Mouse (Mus musculus) cerebellum, postnatal 14 days (tissue): ENCODE data around the gene Cbln4.

Experiments
- DNase-seq, 2 experiments: peaks; one replicate each; pipeline ENCODE4 v3.0.0; 2021; ENCODE audit warnings: mixed read lengths in 2 of 2

Cbln4 gene

GRCm38 (mm10) chr2:172043235-172043610 lies at the start of gene Cbln4:
Gene Cbln4 (minus strand): TSS chr2:172043466.
- DNase-seq = peak in 1 of 2 experiments; percentile 22

DNA sequence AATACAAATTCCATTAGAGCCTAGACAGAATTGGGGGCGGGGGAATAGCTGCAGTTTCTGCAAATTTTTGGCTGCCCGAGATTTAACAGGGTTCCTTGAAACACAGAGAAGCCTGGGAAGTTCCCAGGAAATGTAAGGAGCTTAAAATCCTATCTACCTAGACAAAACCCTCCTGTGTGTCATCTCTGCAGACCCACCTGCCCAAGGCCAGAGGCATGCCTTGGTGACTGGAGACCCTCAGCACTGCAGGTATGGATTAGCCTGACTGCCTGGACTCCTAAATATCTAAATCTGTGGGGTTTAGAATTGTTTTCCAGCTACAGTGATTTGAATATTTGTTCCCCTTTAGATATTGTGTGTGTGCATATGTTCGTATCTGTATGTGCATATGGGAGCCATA lies 35.3 kb upstream of the Cbln4 start:
- DNase-seq = no peak

DNA sequence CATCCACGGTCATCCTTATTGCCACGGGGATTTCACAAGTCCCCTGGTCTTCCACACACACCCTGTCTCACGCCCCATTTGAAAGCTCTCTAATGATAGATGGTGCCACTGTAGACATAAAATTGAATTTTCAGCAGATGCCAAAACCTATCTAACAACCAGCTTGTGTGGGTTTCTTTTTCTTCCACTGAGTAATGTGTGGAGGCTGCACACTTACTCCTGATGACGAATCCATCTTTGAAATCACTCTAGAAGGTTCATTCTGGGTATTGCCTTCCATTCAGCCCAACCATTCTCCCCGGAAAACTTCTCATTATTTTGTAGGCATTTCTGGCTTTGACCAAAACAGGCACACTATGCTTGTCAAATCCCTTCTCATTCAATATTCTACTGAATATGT lies 33.0 kb upstream of the Cbln4 start:
- DNase-seq = no peak

- DNase-seq = no peak
These were observed 19.6 kb upstream of the Cbln4 start for GRCm38 (mm10) chr2:172062876-172063275.

GRCm38 (mm10) chr2:172059747-172060146 lies 16.5 kb upstream of the Cbln4 start:
- no peak for DNase-seq

DNA sequence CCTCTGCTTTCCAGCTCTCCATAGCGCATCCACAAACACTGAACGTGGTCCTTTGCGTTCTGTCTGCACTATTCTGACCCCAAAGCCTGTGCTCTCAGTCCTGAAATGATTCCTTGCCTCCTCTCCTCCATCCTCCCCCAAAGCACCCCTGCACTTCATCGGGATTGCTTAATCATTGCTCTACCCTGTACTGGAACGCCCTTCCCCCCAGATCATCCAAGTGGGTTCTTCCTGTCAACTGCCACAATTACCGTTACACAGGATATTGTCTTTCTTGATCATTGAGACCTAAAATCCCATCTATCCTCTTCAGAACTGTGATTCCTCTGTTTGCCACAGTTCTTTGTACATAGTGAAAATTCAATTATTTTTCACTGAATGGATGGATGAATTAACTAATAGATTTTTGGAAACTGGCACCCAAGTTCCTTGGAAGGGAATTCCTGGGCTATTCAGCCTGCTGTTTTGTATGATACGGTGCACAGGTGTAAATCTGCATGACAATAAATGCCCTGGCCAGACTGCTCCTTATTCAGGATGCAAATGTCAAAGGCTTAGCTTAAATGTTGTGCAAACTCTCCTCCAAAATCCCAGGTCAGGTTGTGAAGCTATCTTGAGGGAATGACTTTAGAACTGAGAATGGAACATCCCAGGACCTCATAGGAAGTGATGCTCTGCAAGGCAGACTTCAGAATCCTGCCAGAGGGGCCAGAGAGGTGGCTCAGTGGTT lies 15.8 kb upstream of the Cbln4 start:
- no peak for DNase-seq

- no peak for DNase-seq
These were observed 2.7 kb upstream of the Cbln4 start for GRCm38 (mm10) chr2:172046002-172046401.

DNA sequence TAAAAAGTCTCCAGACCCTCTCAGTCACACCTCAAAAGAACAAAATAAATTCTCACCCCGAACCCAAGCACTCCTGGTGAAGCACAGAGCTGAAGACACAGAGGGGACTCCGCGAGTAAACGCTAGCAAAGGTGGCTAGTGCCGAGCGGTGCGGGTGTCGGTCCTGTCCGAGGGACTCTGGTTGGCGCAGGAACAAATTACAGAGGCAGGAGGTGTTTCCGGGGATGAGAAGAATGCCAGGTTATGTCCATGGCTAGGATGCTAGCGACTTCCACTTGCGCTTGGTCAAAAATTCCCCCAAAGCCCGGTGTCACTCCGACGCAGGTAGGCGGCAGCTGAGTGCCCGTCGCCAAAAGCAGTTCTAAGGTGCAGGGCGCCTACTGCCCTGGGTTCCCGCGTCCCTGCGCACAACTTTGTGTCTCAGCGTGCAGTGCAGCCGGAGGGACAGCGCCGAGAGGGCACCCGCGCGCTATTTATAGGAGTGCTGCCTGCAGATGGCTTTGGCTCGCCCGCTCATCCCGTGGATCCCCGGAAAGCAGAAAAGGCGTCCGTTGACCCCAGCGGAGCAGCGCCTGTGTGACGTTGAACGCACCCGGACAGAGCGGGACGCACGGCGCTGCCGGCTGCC lies 545 bp downstream of the Cbln4 start:
- DNase-seq = peak in 1 of 2 experiments; percentile 30

- peak; percentile 39 to 40 for DNase-seq
These were observed 1.1 kb downstream of the Cbln4 start for GRCm38 (mm10) chr2:172042125-172042524.

DNA sequence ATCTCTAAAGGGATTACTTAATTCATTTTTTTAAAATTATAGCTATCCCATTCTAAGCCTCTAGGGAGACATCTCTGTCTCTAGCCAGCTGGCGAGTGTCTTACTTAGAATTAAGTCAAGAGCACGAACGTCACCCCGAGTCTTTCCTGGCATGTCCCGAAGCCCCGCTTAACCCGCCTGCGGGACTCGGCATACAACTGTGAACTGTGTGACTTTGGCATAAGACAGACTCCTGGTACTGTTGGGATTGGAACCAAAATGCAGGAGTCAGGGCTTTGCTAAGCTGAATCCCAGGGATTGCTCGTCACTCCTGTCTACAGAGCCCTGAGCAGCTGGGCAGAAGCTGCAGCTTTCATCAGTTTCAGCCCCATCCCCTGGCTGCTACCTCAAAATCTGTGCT lies 2.4 kb downstream of the Cbln4 start:
- peak in 1 of 2 experiments; percentile 22 for DNase-seq

DNA sequence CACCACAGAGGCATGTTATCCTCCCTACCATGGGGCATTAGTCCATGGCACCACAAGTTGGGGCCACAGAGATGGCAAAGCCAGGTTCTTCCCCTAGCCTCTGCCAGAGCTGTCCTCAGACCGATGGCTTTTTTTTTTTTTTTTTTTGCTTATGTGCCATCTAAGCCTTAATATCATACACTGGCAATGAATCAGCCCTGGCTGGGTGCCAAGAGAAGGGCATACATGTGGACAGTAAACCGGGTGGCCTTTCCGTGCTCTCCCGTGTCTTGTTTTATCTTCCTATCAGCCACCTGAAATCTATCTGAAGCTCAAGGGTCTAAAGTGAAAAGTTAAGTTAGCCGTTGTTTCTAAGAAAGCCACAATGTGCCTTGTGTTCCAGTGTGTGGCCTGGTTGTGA lies 3.7 kb downstream of the Cbln4 start:
- peak; percentile 34 to 47 for DNase-seq

DNA sequence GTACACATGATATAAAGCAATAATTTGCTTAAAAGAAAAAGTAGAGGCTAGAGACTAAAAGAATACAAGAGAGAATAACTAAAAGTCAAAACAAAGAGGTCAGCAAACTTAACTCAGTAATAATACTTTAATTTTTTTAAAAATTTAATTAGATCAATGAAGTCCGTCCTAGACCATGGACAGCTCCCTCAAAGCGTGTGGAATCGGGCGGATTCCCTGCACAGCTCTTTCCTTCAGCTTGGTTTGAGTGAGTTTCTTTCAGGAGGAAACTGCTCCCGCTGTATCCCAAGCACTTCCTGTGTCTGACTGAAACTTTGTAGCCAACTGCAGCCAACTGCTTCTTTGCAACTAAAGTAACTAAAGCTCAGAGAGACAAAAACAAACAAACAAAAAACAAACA lies 9.0 kb downstream of the Cbln4 start:
- DNase-seq = no peak

DNA sequence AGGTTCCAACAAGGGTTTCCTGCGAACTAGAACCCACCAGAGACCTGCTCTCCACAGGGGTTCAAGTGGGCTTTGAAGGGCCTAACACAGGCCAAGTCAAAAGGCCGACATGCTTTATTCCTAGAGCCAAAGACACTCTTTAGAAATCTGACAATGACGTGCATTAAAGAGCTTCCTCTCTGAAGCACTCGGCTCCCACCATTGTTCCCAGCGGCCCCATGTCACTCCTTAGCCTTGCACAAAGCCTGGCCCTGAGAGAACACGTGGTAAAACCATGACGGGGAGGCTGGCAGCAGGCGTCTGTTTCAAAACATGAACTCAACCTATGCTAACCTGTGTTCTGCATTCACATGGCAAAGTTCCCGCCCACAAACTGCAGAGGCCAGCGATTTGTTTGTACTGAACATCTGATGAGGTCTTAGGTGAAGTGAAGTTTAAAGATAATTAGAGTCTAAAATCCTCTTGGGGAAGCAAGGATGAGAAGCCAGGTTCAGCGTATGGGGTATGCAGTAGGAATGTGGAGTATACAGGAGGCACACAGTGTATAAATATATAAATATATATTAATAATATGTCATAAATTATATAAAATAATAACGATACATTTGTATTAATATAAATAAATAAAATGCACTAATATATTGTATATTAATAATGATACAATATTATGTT lies 17.7 kb downstream of the Cbln4 start:
- no peak for DNase-seq

DNA sequence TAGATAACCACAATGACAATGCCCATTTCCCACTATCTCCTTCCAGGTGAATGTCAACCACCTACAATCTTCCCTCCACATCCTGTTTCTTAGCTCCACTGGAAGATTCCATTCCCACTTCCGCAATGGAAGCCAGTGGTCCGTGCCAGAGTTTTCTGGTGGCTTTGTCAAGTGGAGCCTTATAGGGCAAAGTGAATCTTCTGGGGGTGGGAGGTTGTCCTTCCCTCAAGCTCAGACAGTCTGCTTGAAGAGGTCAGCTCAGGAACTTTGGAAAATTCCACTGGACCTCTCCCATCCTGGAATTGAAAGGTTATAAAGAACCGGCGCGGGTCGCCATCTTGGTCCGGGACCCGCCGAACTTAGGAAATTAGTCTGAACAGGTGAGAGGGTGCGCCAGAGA lies 36.5 kb downstream of the Cbln4 start:
- DNase-seq = no peak

DNA sequence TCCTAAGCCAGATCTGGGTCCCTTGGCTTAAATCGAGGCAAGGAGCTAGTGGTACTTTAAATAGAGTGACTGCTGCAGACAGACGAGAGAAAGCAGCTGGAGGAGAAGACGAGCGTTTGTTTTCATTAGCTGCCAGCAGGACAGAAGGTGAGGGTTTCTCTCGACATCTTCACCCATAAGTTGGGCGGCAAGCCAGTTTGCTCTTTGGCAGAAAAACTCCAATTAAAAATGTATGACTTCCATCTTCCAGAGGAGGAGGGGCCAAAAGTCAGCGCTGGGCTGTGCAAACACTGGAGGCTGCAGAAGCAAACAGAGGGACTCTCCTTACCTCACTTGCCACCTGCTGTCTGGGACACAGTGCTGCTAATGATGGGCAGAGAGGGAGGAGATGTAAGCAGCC lies 37.3 kb downstream of the Cbln4 start:
- peak; percentile 77 to 85 for DNase-seq

DNA sequence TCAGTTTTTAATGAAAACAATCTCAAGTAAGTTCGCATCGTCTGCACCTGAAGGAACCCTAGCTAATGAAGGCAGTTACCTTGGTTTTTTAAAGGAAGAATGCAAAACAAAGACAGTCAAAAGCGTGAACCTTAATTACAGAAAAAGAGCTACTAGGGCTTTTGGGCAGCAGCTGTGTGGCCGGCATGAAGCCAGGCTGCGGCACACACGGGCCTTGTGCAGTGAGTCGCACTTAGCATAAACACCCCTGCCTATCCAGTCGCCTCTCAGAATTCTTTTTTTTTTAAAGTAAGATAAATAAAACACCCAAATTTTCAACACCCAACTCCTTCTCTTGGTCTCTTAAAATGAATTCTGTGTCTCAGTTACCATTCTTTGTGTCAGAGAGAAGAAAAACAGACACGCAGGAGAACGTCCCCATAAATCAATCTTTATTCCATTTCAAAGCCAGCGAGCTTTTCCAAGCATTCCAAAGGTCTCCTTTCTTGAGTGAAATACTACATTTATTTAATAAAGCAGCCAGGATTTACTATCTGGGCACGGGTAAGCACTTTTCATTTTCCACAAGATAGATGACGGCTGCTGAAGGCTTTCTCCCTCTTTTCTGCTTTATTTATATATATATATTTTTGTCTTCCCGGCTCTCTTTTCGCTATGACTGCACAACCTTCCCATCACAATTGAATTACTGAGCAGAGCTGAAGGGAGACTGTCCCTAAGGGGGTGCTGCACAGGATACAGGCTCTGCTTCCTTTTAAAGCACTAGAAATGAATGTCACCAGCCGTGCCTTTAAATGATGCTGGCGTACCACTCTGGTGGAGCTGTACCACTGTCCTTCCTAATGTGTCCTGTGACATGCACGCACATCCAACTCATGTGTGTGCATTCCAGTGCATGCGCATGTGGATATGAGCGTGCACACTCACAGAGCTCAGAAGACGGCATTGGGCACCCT lies 39.0 kb downstream of the Cbln4 start:
- DNase-seq = peak; percentile 31 to 39

DNA sequence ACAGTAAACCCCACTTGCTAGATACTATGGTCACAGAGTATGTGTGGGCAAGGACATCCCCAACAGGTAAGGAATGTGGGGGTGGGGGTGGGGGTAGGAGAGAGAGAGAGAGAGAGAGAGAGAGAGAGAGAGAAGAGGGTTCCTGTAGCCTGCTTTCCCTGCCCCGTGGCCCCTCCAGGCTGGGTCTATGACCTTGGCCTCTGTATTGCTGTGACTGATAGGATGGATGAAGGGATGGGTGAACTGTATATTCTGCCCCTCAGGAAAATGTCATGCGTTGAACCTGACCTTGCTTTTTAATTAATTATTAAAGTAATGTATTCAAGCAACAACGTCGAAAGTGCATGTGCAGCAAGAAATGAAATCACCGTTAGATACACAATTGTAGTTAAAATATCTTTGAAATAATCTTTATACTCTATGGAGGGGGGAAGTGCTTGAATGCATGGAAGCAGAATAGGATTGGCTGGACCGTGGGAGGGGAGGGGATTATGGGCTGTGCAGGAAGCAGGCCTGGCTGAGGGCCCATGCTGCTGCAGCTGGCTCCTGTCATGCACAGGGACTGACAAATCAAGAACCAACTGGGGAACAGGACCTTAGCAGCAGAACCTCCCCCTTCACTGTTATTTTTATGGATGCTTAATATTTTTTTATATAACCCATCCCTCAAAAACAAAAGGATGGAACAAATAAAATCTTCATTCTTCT lies 46.1 kb downstream of the Cbln4 start:
- DNase-seq = peak; percentile 28 to 37

DNA sequence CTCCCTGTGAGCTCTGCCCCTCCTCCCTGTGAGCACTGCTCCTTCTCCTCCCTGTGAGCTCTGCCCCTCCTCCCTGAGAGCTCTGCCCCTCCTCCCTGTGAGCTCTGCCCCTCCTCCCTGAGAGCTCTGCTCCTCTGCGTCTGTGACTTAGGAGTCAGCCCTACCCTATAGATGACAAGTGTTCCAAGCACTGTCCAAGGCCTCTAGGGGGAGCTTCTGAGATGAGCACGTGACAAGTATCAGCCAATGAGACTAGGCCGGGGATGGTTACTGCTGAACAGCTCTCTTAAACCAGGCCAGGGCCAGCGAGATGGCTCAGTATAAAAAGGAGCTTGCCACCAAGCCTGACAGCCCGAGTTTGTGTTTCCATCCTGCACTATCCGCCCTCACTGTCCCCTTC lies 48.4 kb downstream of the Cbln4 start:
- peak in 1 of 2 experiments; percentile 20 for DNase-seq

GRCm38 (mm10) chr2:171994240-171994639 lies 49.0 kb downstream of the Cbln4 start:
- no peak for DNase-seq

- no peak for DNase-seq
These were observed 56.6 kb downstream of the Cbln4 start for GRCm38 (mm10) chr2:171986686-171987085.
